Mouse (Mus musculus) kidney, adult 2 months (tissue): ENCODE measurements around the gene Slc7a9. TPM values are rescaled to one million over a fixed set of nuclear protein-coding genes. Genes with fewer than 3 reads are reported as not detected.

Source experiments
- DNase-seq: peaks from one replicate; pipeline ENCODE4 v3.0.0; 2021
- H3K27ac ChIP-seq: fragments of 200-500 bp; 2 replicates; pipeline ENCODE4 v1.5.1; 2012; ENCODE audit warnings: low read depth, low read length, control low read depth, inconsistent platforms; ENCODE audit not compliant: insufficient read depth
- H3K27me3 ChIP-seq: fragments of 200-500 bp; replicated peaks from 2 replicates; pipeline ENCODE4 v1.6.1; 2012; ENCODE audit warnings: mild to moderate bottlenecking, moderate library complexity, low read length, inconsistent platforms; ENCODE audit not compliant: control insufficient read depth, insufficient read depth
- H3K36me3 ChIP-seq: fragments of 200-500 bp; 2 replicates; pipeline ENCODE4 v1.6.1; 2012; ENCODE audit warnings: mild to moderate bottlenecking, moderate library complexity, low read length, inconsistent platforms; ENCODE audit not compliant: control insufficient read depth, insufficient read depth
- H3K4me1 ChIP-seq: fragments of 200-500 bp; 2 replicates; pipeline ENCODE4 v1.6.1; 2011; ENCODE audit warnings: low read length; ENCODE audit not compliant: control insufficient read depth, insufficient read depth
- H3K4me3 ChIP-seq: fragments of 200-500 bp; 2 replicates; pipeline ENCODE4 v1.5.1; 2011; ENCODE audit warnings: mild to moderate bottlenecking, low read depth, low read length, control low read depth; ENCODE audit not compliant: insufficient read depth
- CTCF ChIP-seq: fragments of 200-500 bp; conservative IDR thresholded peaks from 2 replicates; pipeline ENCODE4 v1.5.1; 2011; ENCODE audit warnings: low read depth, mild to moderate bottlenecking, control low read depth, low read length, moderate library complexity, mixed read lengths; ENCODE audit not compliant: insufficient read depth, insufficient read length
- POLR2A ChIP-seq: fragments of 200-500 bp; IDR thresholded peaks from one replicate; pipeline ENCODE4 v1.6.1; 2011; ENCODE audit warnings: low read depth, low read length, control low read depth
- WGBS: fragments of 180-500 bp; shearing (Covaris S2); methylation state at CpG from one replicate; pipeline ENCODE4 v1.1.7; 2018; 5-methylcytosine and 5-hydroxymethylcytosine counted together
- polyA plus RNA-seq: library from polyadenylated mRNA; depleted of rRNA; stranded (reverse); fragments of >200 nt; gene quantifications from 2 replicates; pipeline ENCODE4 v1.2.3, GENCODE M21; 2012

Gene Slc7a9
- polyA plus RNA-seq, 1 experiment, result 329 TPM

DNA sequence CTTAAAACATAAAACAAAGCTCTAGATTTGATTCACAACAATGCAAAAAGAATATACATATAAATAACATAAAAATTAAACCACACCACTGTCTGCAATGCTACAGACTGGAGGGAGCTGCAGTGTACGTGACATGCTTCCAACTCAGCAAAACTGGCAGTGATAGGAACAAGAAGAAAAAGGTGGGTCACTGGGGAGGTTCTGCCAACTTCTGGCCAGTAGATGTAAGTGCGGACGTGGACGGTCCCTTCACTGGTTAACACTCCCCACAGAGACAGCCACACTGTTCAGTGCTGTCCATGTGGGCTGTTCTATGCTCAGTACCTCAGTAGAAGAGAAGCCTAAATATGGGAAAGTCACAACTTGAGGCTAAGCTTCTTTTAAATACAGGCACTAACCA is 22.2 kb downstream of the Slc7a9 start:
- no peak overlapping the region for H3K4me3 ChIP-seq
- DNase-seq, result no peak
- WGBS, result 34% methylated on average over 4 of the region's 4 CpGs
- H3K4me1 ChIP-seq, result no peaks in the 10 kb centered on the region
- no peak overlapping the region for H3K27ac ChIP-seq
- no peaks in the 10 kb centered on the region for H3K36me3 ChIP-seq
- no peak for TF ChIP-seq POLR2A
- TF ChIP-seq CTCF, result no peak; the same call in 1 of the 2 replicates
- no peaks in the 10 kb centered on the region for H3K27me3 ChIP-seq

DNA sequence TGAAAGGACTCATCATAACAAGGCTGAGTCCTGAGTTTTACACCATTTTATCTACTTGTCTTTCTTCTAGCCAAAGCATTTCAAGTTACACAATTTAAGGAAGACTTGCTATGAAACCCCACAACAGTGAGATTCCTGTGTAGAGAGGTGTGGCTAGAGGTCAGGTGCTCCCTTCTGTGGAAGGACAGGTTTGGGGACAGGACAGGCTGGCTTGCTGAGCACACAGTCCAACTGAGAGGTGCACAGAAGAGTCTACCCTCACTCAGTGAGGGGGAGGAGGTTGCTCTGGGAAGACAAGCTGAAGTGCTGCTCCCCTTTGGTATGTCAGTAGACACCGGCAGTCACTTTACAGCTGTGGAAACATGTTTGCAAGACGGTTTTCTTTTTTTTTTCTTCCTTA is 27.9 kb downstream of the Slc7a9 start:
- Histone ChIP-seq H3K4me3 (no peak overlapping the region), H3K27ac (no peak overlapping the region), H3K27me3 (no peaks in the 10 kb centered on the region), H3K4me1 (no peaks in the 10 kb centered on the region), H3K36me3 (no peaks in the 10 kb centered on the region)
- no peak for DNase-seq
- WGBS, result 86% methylated on average over 2 of the region's 2 CpGs
- no peak for TF ChIP-seq CTCF
- TF ChIP-seq POLR2A, result no peak

- WGBS, result 87% methylated on average over 2 of the region's 2 CpGs
- Histone ChIP-seq H3K36me3 (no peaks in the 10 kb centered on the region), H3K4me1 (no peaks in the 10 kb centered on the region), H3K4me3 (no peak overlapping the region), H3K27me3 (no peaks in the 10 kb centered on the region), H3K27ac (no peak overlapping the region)
- no peak for DNase-seq
- TF ChIP-seq CTCF (no peak), POLR2A (no peak)
Measured at GRCm38 (mm10) chr7:35485126-35485525, 36.5 kb downstream of the Slc7a9 start.

GRCm38 (mm10) chr7:35486553-35486952 is 38.0 kb downstream of the Slc7a9 start:
- WGBS, result 89% methylated on average over 8 of the region's 8 CpGs

DNA sequence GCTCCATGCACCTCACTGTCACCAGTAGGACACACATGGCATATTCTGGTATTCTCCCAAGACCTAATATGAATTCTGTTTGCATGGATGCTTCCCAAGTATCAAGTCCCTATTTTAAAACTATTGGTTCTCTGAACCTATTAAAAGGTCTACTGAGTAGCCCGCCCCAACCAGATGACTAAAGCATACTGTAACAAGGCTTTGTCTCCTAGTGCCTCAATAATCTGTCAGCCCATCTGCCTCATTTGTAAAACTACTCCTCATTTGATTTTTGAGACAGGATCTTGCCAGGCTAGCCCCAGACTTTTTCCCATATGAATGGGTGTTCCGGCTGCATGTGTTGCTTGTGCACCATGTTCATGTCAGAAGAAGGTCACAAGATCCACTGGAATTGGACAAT is 41.6 kb downstream of the Slc7a9 start:
- no peak for DNase-seq
- H3K4me3 ChIP-seq, result no peak overlapping the region
- no peak for TF ChIP-seq POLR2A
- TF ChIP-seq CTCF, result no peak
- H3K36me3 ChIP-seq, result no peaks in the 10 kb centered on the region
- H3K27ac ChIP-seq, result no peak overlapping the region
- 0 out of 2 replicates have a peak, but pooled peaks cover 1% of the 10 kb centered on the region for H3K27me3 ChIP-seq
- WGBS, result 98% methylated on average over 2 of the region's 2 CpGs
- H3K4me1 ChIP-seq, result no peaks in the 10 kb centered on the region

More at GRCm38 (mm10) chr7:35486553-35486952, 38.0 kb downstream of the Slc7a9 start:
- Histone ChIP-seq H3K27me3 (no peaks in the 10 kb centered on the region), H3K27ac (no peak overlapping the region), H3K36me3 (no peaks in the 10 kb centered on the region), H3K4me3 (no peak overlapping the region), H3K4me1 (no peaks in the 10 kb centered on the region)
- DNase-seq, result no peak
- no peak for TF ChIP-seq POLR2A
- TF ChIP-seq CTCF, result no peak

DNA sequence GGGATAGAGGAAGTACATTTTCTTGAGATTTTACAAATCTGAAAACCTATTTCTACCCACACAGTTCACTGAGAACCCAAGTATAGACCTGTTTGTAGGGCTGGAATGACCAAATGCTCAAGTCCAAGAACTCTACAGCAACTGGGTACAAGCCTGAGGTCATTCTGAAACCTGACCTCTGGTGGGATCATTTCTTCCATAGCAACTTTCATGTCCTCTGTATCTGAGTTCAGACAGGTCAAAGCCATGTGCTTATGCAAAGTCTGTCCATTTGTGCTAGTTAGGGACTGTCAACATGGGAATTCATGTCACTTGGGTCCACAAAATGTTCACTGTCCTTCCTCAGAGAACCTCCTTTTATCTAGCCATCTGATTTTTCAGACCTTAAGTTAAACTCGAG is 42.4 kb downstream of the Slc7a9 start:
- 83% methylated on average over 1 of the region's 1 CpGs for WGBS
- Histone ChIP-seq H3K4me1 (no peaks in the 10 kb centered on the region), H3K4me3 (no peak overlapping the region), H3K27ac (no peak overlapping the region), H3K36me3 (no peaks in the 10 kb centered on the region), H3K27me3 (0 out of 2 replicates have a peak, but pooled peaks cover 1% of the 10 kb centered on the region)
- no peak for DNase-seq
- TF ChIP-seq CTCF, result no peak
- TF ChIP-seq POLR2A, result no peak

GRCm38 (mm10) chr7:35497516-35497915 is 48.9 kb downstream of the Slc7a9 start:
- no peaks in the 10 kb centered on the region for H3K4me1 ChIP-seq
- WGBS, result 97% methylated on average over 2 of the region's 2 CpGs
- no peaks in the 10 kb centered on the region for H3K36me3 ChIP-seq
- no peak overlapping the region for H3K27ac ChIP-seq
- TF ChIP-seq POLR2A (no peak), CTCF (no peak)
- H3K27me3 ChIP-seq, result 0 out of 2 replicates have a peak, but pooled peaks cover 1% of the 10 kb centered on the region
- no peak for DNase-seq
- no peak overlapping the region for H3K4me3 ChIP-seq
